Mouse (Mus musculus): ENCODE results near the gene Il1r2.

DNA sequence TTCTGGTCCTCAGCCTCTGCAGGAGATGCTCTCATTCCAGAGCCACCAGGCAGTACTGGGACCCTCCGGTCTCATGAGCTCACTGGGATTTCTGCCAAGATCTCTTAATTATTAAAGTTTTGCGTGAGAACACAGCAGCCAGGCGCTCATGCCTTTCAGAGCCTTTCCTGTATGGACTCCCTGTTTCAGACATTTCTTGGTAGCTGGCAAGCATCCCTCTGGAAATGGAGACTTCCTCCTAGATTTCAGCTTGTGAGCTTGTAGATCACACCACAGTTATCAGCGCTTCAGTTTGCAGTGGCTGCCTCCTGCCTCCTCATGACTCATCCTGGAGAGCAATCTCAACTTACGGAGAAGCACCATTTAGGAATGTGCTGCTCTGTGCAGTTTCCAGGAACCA lies 98.0 kb downstream of the Il1r2 start:
- no peak for TF ChIP-seq CTCF (IDR thresholded peaks at IDR 0.05; ENCODE audit: borderline replicate concordance, control insufficient read depth, extremely low read depth, insufficient read depth, low read length, poor library complexity)
- no peak for TF ChIP-seq POLR2A (IDR thresholded peaks at IDR 0.05; ENCODE audit: control insufficient read depth, extremely low read depth, insufficient read depth, low read length, poor library complexity)
